Mouse (Mus musculus) T-helper 2 cell (primary cell): Measurements from ENCODE around the gene Atg7.

Source experiments
- in situ Hi-C: fragments of 300-600 bp; cut with MboI, MseI; formaldehyde crosslinking; loops from one replicate; pipeline ENCODE4 v1.15.1; 2025; ENCODE audit warnings: high pct_unique_total_duplicates

Gene Atg7

DNA sequence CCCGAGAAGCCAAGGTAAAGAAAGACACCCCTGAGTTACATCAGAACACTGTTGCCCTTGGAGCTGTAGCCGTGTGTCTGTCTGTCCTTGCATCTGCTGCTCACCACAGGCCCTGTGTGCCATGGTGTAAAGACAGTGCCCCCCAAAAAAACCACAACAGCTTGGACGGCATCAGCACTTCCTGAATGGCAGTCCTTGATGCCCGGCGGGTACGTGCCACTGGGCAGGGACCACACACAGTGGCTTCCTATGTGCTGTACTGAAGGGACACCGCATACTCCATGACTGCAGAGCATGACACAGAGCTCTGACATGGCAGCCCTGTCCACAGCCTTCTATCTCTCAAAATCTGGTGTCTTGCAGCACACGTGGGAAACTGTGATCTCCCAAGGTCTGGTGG, 206.9 kb downstream of the Atg7 start:
- in situ Hi-C loops, result no loop called here

DNA sequence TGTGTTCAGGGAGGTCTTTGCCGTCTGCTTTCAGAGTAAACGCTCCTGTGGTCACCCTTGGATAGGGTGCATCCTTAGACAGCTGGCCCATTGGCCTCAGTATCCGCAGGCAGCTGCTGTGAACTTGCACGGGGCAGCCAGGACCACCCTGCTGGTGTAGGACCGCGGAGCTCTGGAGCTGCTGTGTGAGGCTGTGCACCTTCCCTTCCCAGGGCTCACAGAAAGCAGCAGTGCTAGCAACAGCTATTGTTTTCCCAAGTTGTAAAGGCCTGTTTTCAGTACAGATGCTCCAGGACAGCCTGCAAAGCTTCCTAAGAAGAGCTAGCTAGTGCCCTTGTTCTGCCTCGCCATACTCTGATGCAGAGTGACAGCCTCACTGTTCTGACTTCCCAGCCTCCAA, 208.8 kb downstream of the Atg7 start:
- in situ Hi-C loops, result no loop called here

DNA sequence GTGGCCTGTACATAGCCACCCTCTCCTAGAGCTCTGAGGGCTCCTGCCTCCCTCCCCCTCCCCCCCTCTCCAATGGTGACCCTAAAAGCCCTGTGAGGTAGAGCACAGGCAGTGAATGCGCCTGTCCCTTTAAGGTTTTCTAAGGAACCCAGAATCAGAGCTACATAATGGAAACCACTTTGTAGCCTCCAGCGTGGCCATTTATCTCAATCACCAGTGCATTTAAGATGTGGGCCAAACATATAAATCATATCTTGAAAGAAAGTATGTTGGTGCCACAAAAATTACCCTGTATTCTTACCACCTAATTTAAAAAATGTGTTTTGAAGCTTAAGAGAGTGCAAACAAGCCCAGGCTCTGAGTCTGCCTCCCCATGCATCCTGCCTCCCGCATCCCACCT, 209.8 kb downstream of the Atg7 start:
- in situ Hi-C loops, result no loop called here

DNA sequence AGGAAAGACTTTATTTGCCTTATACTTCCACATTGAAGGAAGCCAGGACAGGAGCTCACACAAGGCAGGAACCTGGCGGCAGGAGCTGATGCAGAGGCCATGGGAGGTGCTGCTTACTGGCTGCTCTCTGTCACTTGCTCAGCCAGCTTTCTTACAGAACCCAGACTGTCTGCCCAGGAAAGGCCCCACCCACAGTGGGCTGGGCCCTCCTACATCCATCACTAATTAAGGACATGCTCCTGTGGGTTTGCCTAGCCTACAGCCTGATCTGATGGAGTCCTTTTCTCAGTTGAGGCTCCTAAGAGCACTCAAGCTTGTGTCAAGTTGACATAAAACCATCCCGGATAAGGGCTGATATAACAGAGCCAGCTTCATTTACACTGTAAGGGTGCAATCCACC, 211.5 kb downstream of the Atg7 start:
- in situ Hi-C loops, result no loop called here

DNA sequence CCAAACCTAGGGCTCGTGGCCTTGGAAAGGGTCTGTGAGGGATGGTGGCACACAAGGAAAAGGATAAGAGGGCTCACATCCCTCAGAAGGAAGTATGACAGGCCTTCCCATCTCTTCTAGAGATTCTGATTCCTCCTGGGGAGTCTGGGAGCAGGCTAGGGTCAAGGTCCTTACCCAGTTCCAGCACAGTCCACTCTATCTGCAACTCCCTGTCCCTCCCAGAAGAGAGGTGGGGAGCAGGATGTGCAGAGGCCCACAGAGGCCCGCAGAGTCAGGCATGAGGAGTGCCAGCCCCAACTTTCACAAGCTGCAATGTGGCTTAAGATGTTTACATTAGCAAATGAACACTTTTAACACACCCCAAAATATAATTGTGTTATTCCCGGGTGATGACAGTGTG, 212.7 kb downstream of the Atg7 start:
- in situ Hi-C loops, result no loop called here

DNA sequence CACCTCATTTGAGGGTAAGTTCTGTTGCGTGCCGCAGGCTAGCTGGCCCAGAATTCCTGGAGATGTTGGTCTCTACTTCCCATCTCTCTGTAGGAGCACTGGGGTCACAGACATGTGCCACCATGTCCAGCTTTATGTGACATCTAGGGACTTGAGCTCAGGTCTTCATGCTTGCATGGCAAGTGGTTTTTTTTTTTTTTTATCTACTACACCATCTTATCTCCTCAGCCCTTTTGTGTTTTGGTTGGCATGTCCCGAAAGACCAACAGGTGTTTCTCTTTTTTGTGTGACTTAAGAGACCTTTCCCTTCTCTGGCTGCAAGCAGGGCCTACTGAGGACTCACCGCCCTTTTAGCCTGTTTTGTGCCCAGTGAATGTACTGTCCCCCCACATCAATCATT, 213.6 kb downstream of the Atg7 start:
- in situ Hi-C loops, result no loop called here

DNA sequence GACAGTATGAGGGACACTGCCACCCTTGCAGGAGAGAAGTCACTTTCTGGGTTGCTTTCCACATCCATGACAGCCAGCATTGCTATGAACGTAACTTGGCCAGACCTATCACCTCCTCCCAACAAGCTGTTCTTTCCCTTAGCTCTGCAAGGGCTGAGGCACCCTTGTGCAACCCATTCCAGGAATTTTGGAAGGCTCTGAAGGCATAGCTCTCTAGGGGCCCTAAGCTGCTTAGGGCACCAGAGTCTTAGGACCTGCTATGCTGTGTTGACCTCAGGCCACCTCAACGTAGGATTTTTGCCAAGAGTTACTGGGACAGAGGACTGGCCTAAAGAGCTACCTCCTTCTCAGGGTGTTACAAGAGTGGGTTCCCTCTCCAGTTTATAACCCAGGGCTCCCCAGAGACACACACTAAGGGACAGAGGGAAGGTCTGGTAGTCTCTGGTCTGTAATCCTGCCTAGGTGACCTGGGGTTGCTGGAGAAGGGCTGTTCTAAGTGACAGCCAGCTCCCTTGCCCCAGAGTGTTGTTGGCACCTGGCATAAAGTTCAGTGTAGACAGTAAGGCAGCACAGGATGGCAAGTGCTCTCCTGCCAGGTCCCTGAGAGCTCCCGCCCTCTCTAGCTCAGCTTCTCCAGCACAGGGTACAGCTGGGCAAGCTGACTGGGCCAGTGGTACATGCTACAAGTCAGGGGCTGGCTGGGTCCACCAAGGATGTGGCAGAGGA, 215.3 kb downstream of the Atg7 start:
- in situ Hi-C loops, result no loop called here

DNA sequence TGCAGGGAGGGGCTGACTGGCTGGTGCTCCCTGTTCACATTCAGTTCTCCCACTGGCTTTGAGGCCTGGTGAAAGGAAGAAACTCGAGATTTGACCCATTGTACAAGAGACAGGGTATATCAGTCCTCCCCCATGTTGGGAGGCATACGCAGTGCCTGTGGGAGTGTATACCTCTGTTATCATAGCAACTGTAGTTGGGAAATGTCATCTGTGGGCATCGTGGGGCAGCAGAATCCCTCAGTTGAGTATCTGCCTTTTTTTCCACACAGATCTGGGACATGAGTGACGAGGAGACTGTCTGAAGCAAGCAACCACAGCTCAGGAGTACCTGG, 215.8 kb downstream of the Atg7 start:
- in situ Hi-C loops, result no loop called here

DNA sequence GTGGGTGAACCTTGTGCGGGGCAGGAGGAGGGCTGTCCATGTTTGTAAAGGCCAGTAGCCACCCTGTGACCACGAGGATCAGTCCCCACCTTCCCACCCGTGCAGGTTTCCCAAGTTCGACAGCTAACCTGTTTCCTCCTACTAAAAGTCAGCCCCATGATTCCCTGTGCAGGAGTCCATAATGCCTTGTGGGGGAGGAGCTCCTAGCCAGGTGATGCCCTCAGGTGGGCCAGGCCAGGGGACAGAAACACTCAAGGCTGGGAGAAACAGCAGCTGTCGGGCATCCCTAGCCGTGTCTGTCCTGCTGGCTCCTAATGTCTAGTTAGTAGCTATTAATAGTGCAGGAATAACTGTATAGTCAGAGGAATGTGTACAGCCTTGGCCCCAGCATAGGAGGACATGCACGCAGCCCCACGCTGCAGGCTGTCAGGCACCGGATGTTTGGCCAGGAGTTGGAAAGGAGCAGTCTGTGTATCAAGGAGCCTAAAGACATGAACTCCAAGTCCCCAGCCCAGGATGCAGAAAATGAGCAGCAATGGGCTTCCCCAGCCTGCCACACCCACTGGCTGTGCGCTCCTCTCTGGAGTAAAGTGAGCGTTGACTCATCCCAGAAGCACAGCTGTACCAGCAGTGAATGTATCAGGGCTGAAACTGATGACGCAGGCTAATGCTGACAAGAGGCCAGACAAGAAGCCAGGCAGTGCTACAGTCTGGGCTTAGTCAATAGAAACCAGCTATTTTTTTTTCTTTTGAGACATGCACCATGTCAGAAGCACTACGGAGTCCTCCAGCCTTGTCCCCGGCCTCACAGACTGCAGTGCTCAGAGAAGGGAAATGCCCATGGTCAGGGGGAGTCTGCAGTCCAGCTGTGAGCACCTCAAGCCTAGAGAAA, 218.0 kb downstream of the Atg7 start:
- in situ Hi-C loops, result no loop called here

DNA sequence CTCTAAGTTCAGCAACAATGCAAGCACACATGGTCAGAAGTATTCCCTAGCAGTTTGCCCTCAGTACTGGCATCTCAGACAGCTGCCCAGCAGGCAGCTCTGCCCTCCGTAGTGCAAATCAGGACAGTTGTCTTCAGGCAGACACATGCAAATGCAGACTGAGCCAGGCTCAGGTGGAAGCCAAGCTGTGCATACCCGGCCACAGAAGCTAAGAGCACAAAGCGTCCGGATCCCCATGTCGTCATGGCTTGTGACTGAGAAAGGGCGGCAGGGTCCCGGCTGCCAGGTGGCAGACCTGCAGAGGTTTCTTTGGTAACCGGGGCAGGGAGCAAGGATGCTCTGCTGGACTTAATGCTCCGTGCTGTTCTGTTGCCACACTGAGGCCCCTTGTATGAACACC, 218.7 kb downstream of the Atg7 start:
- in situ Hi-C loops, result no loop called here

DNA sequence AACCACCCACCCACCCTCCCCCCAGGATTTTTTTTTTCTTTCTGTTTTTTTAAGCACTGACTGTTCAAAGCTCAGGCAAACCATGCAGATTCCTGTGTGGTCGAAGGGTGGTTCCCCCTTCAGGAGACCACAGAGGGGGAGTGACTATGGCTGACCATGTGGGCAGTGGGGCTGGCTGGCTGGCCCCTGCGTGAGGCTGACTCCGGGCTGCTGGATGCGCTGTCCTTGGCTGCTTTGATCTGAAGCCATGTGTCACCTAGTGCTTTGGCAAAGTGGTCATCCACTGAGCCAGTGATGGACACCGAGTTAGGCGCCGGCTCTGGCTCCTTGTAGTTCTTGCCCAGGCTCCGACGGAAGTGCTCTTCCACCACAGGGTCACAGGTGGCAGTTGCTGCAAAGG, 219.1 kb downstream of the Atg7 start:
- in situ Hi-C loops, result no loop called here

DNA sequence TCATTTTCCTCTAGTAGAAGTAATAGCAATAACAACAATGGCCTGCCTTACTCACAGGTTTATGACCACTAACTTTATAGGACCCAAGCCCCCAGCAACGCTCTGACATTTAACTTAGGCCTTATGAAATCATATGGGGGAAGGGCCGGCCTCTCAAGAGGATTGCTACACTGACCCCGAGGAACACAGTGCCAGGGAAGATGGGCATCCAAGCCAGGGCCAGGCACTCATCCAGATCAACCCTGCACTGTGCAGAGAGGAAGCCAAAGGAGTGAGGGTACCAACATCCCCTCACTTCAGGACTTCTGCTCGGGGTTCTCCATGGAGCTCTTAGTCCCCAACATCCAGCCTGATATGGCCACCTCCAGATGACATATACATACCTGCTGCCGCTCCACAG, 220.6 kb downstream of the Atg7 start:
- in situ Hi-C loops, result no loop called here

DNA sequence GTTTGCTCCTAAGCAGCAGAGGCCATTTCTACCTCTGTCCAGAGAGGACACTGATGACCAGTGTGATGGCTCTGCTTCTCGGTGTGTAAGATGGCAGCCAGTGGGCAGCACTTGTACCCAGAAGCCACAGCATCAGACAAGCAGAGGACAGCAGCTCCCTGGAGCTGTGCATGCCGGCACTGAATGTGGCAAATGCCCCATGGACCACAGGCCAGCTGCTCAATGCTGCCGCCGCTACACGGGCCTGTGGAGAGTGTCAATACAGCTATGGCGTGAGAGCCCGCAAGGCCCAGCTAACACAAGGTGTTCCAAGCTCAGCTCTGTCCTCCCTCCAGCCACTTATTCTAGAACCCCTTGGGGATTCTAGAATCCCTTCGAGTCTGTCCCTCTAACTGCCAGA, 221.5 kb downstream of the Atg7 start:
- in situ Hi-C loops, result no loop called here

DNA sequence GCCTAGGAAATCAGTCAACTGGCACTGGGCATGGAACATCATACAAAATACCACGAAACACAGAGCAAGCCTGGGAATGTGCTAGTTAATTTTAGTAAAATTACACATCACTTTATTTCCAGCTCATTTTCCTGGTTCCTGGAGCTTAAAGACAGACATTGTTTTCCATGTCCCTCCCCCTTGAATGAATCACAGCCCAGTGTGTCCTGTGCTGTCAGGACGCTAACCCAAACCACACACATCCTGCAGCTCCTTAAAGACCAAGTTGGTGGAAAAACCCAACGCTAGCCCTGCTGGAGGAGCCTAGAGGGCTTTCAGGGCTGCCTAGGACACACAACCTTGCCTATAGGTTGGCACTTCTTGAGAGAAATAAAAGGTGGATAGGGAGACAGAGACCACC, 223.2 kb downstream of the Atg7 start:
- in situ Hi-C loops, result no loop called here

DNA sequence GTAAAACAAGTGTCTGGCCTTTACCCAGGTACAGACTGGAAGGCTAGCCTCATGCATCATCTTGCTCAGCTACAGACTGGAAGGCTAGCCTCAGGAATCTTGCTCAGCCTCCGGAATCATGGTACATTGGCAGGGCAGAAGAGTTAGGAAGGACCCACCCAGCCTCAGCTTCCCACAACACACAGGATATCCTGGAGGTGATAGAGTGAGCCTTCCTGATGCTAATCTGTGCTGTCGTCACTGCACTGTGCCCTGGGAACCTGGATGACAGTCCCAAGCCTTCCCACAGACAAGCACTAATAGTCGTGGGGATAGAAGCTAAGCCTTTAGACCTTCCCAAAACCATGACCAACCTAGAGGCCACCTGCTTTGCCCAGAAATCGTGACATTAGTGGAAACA, 223.7 kb downstream of the Atg7 start:
- in situ Hi-C loops, result no loop called here

DNA sequence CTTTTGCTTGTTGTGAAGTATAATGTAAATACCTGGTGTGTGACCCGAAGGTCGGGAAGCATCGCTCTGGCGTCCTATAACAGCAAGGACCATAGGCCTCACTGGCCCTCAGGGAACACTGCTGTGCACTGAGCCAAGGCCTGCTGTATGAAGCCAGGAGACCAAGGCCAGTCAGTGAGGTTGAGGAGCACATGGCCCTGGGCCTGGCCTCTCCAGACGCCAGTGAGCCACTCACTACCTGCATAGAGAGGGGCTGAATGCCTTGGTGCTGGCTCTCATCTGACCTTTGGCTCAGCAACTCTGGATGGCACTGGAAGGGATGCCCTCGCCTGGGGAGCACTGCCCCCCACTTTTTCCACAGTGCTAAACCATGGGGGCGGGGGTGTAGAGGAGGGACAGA, 225.8 kb downstream of the Atg7 start:
- in situ Hi-C loops, result no loop called here

DNA sequence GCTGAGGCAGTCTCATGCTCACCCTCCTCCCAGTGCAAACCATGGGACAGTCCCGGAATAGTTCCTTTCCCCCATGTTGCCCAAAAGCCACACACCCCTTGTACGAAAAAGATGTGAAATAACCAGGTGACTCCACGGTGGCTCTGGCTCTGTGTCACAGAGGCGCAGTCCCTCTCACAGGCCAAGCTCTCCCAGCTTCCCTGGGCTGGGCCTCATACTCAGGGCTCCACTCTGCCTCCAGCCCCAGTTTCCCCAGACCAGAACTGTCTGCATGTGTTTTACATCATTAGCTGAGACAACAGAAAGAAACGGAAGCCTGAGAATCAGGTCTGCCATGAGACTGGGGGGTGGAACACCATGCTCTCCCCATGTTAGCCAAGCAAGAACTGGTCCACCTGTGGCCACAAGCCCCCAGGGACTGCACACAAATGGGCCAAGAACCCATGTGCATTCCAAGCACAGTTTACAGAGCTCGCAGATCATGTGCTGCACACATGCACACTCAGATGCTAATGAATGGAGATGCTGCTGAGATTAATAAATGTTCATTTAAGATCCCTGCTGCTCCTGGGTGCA, 226.7 kb downstream of the Atg7 start:
- in situ Hi-C loops, result no loop called here

DNA sequence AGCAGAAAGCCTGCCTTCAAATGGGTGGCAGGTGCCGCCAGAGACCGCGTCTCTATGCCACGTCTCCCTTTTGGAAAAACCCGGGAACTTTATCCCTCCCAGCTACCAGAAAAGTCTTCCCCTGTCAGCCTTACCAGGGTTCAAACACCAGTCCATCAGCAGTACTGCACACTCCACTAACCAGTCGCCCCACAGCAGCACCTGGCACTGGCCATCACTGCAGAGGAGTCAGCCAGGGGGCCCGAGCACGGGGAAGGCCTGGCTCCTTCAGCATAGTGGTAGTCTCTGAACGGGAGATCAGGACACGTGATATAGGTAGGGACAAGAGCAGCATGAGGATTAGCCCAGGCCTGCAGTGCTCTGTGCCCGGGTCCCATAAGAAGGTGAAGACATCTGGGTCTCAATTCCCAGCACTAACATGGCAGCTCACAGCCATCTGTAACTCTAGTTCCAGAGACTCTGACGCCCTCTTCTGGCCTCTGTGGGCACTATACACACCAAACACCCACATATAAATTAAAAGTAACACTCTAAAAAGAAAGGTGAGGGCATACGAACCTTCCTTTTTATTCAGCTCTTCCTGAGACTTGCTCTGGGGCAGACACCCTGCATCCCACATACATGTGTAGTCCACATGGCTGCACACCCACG, 228.2 kb downstream of the Atg7 start:
- in situ Hi-C loops, result no loop called here

DNA sequence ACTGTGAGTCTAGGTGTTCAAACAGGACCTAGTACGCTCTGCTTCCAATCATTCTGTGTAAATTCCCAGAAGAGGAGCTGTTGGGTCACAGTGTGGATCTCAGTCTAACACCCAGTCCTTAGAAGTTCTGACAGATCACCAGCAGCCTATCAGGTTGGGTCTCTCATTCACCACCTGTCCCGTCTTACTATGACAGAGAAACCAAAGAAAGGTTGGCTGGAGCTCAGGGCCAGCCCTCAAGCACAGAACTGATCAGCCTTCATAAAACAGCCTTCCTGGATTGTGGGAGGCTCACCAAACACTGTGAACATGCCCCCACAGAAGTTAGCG, 230.9 kb downstream of the Atg7 start:
- in situ Hi-C loops, result no loop called here

DNA sequence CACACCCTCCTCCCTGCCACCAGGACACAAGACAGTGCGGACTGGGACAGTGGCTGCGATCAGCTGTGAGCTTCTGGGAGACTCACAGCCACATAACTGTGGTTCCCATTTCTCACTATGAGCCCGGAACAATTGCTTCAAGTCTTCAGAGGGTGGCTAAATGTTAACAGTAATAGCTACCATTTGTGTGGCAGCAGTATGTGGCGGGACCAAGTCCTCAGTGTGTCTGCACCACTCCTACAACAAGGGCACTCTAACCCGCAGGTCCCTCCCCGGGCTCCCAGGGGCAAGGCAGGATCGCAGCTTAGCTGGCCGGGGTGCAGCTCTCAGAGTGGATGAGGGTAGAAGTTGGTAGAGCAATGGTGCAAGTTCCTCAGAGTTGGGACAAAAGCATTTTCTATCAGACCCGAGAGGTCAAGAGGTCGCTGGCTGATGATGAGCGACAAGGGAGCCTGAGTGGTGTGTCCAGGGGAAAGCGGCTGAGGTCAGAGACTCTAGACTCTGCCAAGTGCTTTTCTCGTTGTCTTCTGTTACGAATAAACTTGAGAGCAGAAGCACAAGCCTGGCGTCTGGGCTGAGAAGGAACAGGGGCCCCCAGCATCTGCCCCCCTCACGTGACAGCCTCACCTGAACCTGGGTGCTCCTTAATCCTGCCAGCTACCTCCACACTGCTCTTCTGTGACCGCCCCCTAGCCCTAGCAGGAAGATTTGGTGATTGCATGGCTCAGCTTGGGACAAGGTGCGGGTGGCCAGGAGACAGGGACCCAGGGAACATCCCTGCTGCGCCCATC, 231.4 kb downstream of the Atg7 start:
- in situ Hi-C loops, result no loop called here

DNA sequence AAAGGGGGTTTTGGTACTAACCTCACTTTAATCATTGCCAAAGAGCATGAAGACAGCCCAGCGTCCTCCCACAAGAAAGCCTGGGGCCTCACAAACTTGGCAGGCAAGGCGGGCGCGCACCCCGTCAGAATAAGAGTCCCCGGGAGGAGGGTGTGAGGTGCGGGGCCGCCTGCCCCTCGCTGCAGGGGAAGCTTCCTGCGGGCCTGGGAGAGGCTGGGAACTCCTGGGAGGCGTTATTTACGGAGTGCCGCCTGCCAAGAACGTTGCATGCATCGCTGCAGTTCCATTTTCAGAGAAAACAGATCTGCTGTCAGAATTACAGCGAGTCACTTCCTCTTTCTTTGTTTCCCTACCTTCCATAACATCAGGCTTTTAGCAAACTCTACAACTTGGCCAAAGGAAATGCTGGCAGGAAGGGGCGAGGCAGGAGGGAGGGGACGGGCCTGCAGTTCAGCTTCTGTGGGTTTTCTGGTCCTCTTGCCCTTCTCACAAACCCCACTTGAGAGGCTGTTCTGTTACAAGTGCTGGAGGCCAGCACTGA, 232.2 kb downstream of the Atg7 start:
- in situ Hi-C loops, result no loop called here

DNA sequence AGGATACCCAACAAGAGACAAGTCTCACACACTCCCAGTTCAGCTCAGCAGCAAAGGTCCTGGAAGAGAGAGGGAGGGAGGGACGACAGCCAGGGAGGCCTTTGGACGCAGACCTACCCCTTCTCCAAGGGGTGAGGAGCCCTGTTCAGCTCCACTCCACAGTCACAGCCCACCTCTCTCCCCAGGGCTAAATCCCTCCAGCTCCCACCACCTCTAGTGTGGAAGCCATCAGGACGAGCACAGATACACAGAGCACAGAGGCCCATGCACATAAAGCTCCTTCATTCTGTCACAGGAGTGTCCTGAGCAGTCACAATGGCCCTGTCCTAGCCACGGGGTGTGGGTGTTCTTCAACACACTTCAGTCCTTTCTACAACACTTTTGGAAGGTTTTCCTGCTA, 233.1 kb downstream of the Atg7 start:
- in situ Hi-C loops, result no loop called here
